Mouse (Mus musculus) CH12.LX (cell line): ENCODE results near the gene Gabarapl2. TPM values are rescaled to one million over a fixed set of nuclear protein-coding genes. Genes with fewer than 3 reads are reported as not detected.

ENCODE experiments used
- DNase-seq: peaks from one replicate; pipeline ENCODE4 v3.0.0-alpha.2; 2013; ENCODE audit errors: extremely low read depth
- H3K27ac ChIP-seq: 2 replicates; pipeline ENCODE4 v1.5.1; 2012; ENCODE audit warnings: low read depth, mild to moderate bottlenecking, control low read depth, moderate library complexity; ENCODE audit not compliant: insufficient read depth
- H3K27me3 ChIP-seq: replicated peaks from 2 replicates; pipeline ENCODE3; 2012; ENCODE audit warnings: inconsistent platforms
- H3K36me3 ChIP-seq, 2 experiments: replicated peaks in 1 of 2; 2 replicates each; pipeline versions ENCODE3 to v1.6.1; 2012; ENCODE audit warnings: inconsistent platforms in 1 of 2, low read length in 1 of 2, mild to moderate bottlenecking in 1 of 2, mixed read lengths in 1 of 2, moderate library complexity in 1 of 2; ENCODE audit not compliant: control insufficient read depth in 1 of 2, insufficient read depth in 1 of 2
- H3K4me1 ChIP-seq, 2 experiments: 2 replicates each; pipeline ENCODE4 v1.6.1; 2012; ENCODE audit warnings: inconsistent platforms in 1 of 2, moderate library complexity in 1 of 2; ENCODE audit not compliant: insufficient read depth in 2 of 2, control insufficient read depth in 1 of 2
- H3K4me2 ChIP-seq: 2 replicates; pipeline ENCODE4 v1.6.1; 2012; ENCODE audit warnings: low read depth, mild to moderate bottlenecking, control low read depth; ENCODE audit not compliant: poor library complexity, insufficient read depth, severe bottlenecking
- H3K4me3 ChIP-seq, 3 experiments: fragments of 150-350 bp in 1 of 3; sonication (generic) in 1 of 3; replicated peaks in 1 of 3; 2 replicates each; pipeline versions ENCODE3 to v1.5.1; 2011 to 2012; ENCODE audit warnings: low read depth in 2 of 3, low read length in 2 of 3, mild to moderate bottlenecking in 2 of 3, moderate library complexity in 2 of 3, control low read depth in 1 of 3, improper control_type of control experiment in 1 of 3, inconsistent platforms in 1 of 3, mixed read lengths in 1 of 3; ENCODE audit not compliant: poor library complexity in 1 of 3
- H3K79me2 ChIP-seq: replicated peaks from 2 replicates; pipeline ENCODE4 v1.6.1; 2012; ENCODE audit warnings: mild to moderate bottlenecking, moderate library complexity; ENCODE audit not compliant: control insufficient read depth, poor library complexity, insufficient read depth, severe bottlenecking; ENCODE audit errors: extremely low read depth
- H3K9ac ChIP-seq: 2 replicates; pipeline ENCODE4 v1.6.1; 2012; ENCODE audit warnings: low read depth, mild to moderate bottlenecking, control low read depth, moderate library complexity; ENCODE audit not compliant: insufficient read depth
- H3K9me3 ChIP-seq: replicated peaks from 2 replicates; pipeline ENCODE3; 2012; ENCODE audit warnings: low read length, inconsistent platforms, mixed read lengths
- CHD1 ChIP-seq: IDR thresholded peaks from 2 replicates; pipeline ENCODE4 v1.6.1; 2012; ENCODE audit warnings: low read depth, low read length, improper control_type of control experiment, inconsistent platforms
- CHD2 ChIP-seq: IDR thresholded peaks from 2 replicates; pipeline ENCODE4 v1.6.1; 2011; ENCODE audit warnings: low read length, improper control_type of control experiment
- GABPA ChIP-seq: IDR thresholded peaks from 2 replicates; pipeline ENCODE4 v1.6.1; 2012; ENCODE audit warnings: low read depth, low read length, improper control_type of control experiment, inconsistent platforms; ENCODE audit not compliant: insufficient replicate concordance
- JUN ChIP-seq: IDR thresholded peaks from 2 replicates; pipeline ENCODE4 v1.6.1; 2011; ENCODE audit warnings: low read depth, mild to moderate bottlenecking, low read length, improper control_type of control experiment, moderate library complexity; ENCODE audit not compliant: insufficient read depth
- MAFK ChIP-seq: IDR thresholded peaks from 2 replicates; pipeline ENCODE4 v1.6.1; 2011; ENCODE audit warnings: low read length, improper control_type of control experiment; ENCODE audit not compliant: insufficient replicate concordance
- MAZ ChIP-seq: IDR thresholded peaks from 2 replicates; pipeline ENCODE4 v1.6.1; 2012; ENCODE audit warnings: low read depth, mild to moderate bottlenecking, inconsistent platforms, low read length, improper control_type of control experiment, moderate library complexity
- RAD21 ChIP-seq: IDR thresholded peaks from 2 replicates; pipeline ENCODE4 v1.6.1; 2011; ENCODE audit warnings: low read depth, mild to moderate bottlenecking, low read length, improper control_type of control experiment, moderate library complexity
- UBTF ChIP-seq: IDR thresholded peaks from 2 replicates; pipeline ENCODE4 v1.6.1; 2012; ENCODE audit warnings: low read depth, mild to moderate bottlenecking, inconsistent platforms, low read length, improper control_type of control experiment, moderate library complexity
- ZKSCAN1 ChIP-seq: IDR thresholded peaks from 2 replicates; pipeline ENCODE4 v1.6.1; 2012; ENCODE audit warnings: low read depth, inconsistent platforms, low read length, improper control_type of control experiment, borderline replicate concordance
- dilution Hi-C: fragments of 300-500 bp; cut with MboI; formaldehyde crosslinking; loops from 2 replicates; pipeline ENCODE4 v1.14.3; 2020; ENCODE audit warnings: low sequenced_read_pairs; ENCODE audit not compliant: extremely low pct_unique_long_range_greater_than_20kb, extremely low pct_ligation_motif_present
- in situ Hi-C: fragments of 300-500 bp; cut with MboI; formaldehyde crosslinking; loops from 3 replicates; pipeline ENCODE4 v1.14.3; 2019; ENCODE audit warnings: low sequenced_read_pairs, low pct_ligation_motif_present, low pct_unique_long_range_greater_than_20kb, mixed read lengths
- polyA plus RNA-seq: library from polyadenylated mRNA; unstranded; fragments of >175 nt; gene quantifications from 2 replicates; pipeline ENCODE4 v1.2.1, GENCODE M21; 2012; ENCODE audit warnings: low read depth; ENCODE audit not compliant: insufficient read length
- total RNA-seq, 2 experiments: library from RNA; depleted of rRNA; stranded (reverse); fragments of 300-350 nt in 1 of 2; fragments of >200 nt in 1 of 2; gene quantifications; 2 replicates each; pipeline ENCODE4 v1.2.3; 2012 to 2014

The Gabarapl2 gene
- total and polyA plus RNA-seq, 3 experiments = 29.8 to 61.0 (median 42.1) TPM

DNA sequence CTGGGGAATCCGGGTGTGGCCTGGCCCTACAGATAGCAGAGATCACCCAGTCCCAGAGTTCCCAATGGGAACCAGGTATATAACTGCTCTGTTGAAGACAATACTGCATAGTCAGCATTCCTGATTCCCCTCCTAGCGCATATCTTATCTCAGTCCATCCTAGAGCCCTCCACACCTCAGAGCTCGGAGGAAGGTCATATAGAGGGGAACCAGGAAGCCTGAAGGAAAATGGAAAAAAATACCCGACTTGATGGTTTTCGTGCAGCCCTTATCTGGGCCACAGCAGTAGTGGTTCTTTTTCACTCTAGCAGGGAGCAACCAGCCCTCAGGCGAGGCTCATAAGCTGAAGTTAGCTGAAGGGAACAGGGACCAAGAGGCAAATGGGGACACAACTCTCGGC lies 15.5 kb upstream of the Gabarapl2 start:
- no peaks in the 10 kb centered on the region for H3K36me3 ChIP-seq
- H3K4me1 ChIP-seq = peaks cover 0 to 11% of the 10 kb centered on the region in 2 experiments; a peak in 2 of 4 replicates
- H3K9me3 ChIP-seq = no peaks in the 10 kb centered on the region
- in situ Hi-C loops (no loop called here), dilution Hi-C loops (no loop called here)
- TF ChIP-seq MAFK = peak; percentile 56; the same call in 1 of the 2 replicates
- no peak for TF ChIP-seq RAD21
- no peak for TF ChIP-seq GABPA
- no peaks in the 10 kb centered on the region for H3K79me2 ChIP-seq
- DNase-seq = no peak
- no peak overlapping the region for H3K4me3 ChIP-seq
- H3K27ac ChIP-seq = no peak overlapping the region
- no peak overlapping the region for H3K4me2 ChIP-seq
- H3K27me3 ChIP-seq = no peaks in the 10 kb centered on the region
- H3K9ac ChIP-seq = no peak overlapping the region

DNA sequence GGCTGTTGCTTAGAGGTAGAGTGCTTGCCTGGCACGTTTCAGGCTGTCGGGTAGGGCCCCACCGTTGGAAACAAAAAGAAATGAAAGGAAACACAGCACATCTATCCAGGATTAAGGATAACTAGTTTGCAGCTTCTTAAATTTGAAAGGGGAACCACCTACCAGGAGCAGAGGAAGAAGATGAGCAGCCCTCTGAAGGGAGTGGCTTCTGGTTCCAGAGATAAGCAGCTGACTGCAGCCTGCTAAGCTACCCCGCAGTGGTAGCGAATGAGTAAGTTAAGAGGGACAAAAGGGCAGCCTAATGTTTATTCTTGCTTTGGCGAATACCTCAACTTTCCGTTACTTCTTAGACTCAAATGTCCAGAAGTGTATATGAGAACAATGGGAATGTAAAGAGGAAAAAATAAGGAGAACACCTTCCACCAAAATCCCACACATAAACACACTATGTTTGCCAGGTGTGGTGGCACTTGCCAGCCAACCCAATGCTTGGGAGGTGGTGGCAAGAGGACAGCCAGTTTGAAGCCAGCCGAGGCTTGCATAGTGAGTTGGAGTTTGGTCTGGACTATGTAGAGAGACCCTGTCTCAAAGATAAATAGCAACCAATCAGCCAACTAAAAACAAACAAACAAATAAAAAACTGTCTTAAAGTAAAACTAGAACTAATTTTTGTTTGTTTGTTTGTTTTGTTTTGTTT lies 10.7 kb upstream of the Gabarapl2 start:
- no peak for DNase-seq
- Histone ChIP-seq H3K79me2 (no peaks in the 10 kb centered on the region), H3K36me3 (no peaks in the 10 kb centered on the region), H3K27me3 (no peaks in the 10 kb centered on the region), H3K9me3 (no peaks in the 10 kb centered on the region), H3K4me1 (peaks cover 2 to 24% of the 10 kb centered on the region in 2 experiments; a peak in 2 of 4 replicates), H3K9ac (no peak overlapping the region), H3K27ac (no peak overlapping the region), H3K4me2 (no peak overlapping the region), H3K4me3 (no peak overlapping the region)
- TF ChIP-seq MAFK = no peak
- dilution Hi-C loops = no loop called here
- in situ Hi-C loops = no loop called here

DNA sequence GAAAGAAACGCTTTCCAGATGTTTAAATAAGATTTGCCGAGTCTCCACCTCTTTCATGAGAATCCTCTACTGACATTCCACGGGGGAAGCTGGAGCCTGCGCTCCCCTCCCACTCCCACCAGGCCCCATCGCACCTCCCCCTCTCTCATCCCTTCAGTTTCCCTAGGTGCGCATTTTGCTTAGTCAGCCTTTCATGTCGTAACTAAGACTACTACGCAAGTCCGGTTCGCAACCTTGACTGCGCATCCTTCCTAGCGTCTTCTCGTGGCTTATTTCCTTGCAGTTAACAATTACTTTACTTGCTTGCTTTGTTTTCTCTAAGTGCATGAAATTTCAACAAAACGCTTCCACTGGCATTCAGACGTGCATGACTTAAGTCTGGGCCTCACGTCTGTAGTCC lies 8.8 kb upstream of the Gabarapl2 start:
- H3K9me3 ChIP-seq = no peaks in the 10 kb centered on the region
- H3K4me3 ChIP-seq = no peak overlapping the region
- no peak overlapping the region for H3K4me2 ChIP-seq
- H3K79me2 ChIP-seq = no peaks in the 10 kb centered on the region
- DNase-seq = no peak
- dilution Hi-C loops (no loop called here), in situ Hi-C loops (no loop called here)
- no peaks in the 10 kb centered on the region for H3K36me3 ChIP-seq
- no peaks in the 10 kb centered on the region for H3K27me3 ChIP-seq
- peaks cover 2 to 25% of the 10 kb centered on the region in 2 experiments; a peak in 2 of 4 replicates for H3K4me1 ChIP-seq
- no peak overlapping the region for H3K9ac ChIP-seq
- H3K27ac ChIP-seq = no peak overlapping the region
- no peak for TF ChIP-seq ZKSCAN1
- no peak for TF ChIP-seq CHD2
- no peak for TF ChIP-seq CHD1
- TF ChIP-seq RAD21 = no peak
- no peak for TF ChIP-seq GABPA
- no peak for TF ChIP-seq MAFK
- no peak for TF ChIP-seq JUN
- TF ChIP-seq MAZ = no peak
- no peak for TF ChIP-seq UBTF
